Mouse (Mus musculus): ENCODE measurements around the gene Cox14. TPM values are rescaled to one million over a fixed set of nuclear protein-coding genes. Genes with fewer than 3 reads are reported as not detected.
A peak's percentile ranks its signal among the peaks of the same experiment; 100 is the strongest.

Gene Cox14
- total RNA-seq, 2 experiments from 2014 or later = 145 to 166 TPM

DNA sequence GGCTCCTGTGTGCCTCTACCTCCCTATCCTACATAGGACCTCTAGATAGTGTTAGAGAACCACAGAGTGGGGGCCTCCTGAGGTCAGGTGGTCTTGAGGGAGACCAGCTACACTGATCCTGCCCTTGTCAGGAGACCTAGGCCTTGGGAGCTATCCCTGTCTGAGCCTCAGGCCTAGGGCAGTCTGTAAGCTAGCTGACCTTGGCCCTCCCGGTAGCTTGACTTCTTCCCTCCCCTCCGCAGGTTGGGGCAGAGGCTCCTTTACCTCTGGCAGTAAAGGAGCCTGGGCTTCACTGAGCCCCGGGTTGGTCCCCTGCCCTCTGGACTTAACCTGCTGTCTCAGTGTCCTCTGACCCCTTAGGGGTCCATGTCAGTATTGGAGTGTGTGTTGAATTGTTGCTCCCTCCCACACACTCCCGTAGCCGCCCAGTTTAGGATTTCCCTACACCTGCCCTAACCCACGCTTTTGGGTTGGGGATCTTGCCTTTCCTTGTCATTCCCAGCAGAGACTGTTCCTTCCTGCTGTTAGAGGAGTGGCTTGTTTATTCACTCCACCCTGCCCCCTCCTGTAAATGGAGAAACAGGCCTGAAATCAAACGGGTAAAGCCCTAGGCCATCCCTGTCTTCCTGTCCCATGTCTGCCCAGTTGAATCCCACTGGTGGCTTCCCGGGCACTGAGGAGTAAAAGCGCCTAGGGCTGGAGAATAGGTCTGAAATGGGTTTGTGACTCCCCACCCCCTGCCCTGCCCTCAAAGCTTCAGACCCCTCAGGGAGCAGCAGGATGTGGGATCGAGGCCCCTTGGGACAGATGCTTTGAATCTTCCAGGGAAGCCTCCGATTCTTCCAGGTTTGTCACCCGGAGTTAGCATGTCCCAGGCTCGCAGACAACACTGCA, 12.5 kb upstream of the Cox14 start:
- intact Hi-C loops (cut with DNase I) = loop anchor here (5.0 kb wide), 1 partner anchor 194 kb away; no protein-coding TSS in a partner anchor
- no peak overlapping the region for H3K4me3 ChIP-seq
- H3K27ac ChIP-seq = no peak overlapping the region
- DNase-seq = no peak
- no peak for TF ChIP-seq CTCF (IDR thresholded peaks at IDR 0.05)

DNA sequence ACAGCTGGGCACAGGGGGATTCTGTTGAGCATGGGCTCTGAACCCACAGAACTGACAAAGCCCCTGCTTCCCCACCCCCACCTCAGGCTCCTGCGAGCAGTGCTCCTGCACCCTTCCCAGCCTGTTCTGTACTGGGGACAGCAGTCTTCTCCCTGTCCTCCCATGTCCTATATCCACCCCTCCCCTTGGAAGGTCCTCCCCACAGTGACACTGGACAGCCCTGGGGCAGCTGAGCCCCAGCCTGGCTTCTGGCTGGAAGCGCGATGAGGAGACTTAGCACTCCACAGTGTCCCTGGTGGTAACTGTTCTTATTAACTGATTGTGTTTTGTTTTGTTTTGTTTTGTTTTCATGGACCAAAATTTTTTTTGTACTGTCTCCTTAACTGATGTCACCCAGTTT, 11.8 kb upstream of the Cox14 start:
- no peak for TF ChIP-seq CTCF (IDR thresholded peaks at IDR 0.05)
- no peak overlapping the region for H3K27ac ChIP-seq
- H3K4me3 ChIP-seq = no peak overlapping the region
- DNase-seq = no peak
- intact Hi-C loops (cut with DNase I) = loop anchor here (5.0 kb wide), 1 partner anchor 194 kb away; no protein-coding TSS in a partner anchor

DNA sequence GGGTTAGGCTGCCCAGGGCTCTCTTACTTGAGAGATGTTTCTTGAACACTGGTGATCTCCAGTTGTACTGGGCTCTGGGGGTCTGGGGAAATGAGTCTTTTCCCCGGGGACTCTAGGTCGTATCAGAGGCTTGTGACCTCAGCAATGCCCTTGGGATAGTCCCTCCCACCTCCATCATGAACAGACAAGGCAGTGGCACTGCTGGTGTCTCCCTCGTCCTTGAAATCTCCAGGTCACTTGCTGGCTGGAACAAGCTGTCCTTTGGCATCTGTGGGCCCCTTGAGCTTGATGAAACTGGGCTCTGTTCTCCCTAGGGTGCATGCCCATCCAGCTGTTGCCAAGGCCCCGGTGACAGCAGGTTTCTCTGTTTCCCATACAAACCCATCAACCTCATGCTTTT, 11.2 kb upstream of the Cox14 start:
- no peak for TF ChIP-seq CTCF (IDR thresholded peaks at IDR 0.05)
- DNase-seq = no peak
- Histone ChIP-seq H3K4me3 (no peak overlapping the region), H3K27ac (no peak overlapping the region; the same call in 1 of the 2 replicates)
- intact Hi-C loops (cut with DNase I) = loop anchor here (5.0 kb wide), 1 partner anchor 193 kb away; no protein-coding TSS in a partner anchor

GRCm38 (mm10) chr15:99714858-99715257, 10.6 kb upstream of the Cox14 start:
- intact Hi-C loops (cut with DNase I) = loop anchor here (1.0 to 5.0 kb wide), 2 partner anchors 63 to 192 kb away; no protein-coding TSS in a partner anchor
- TF ChIP-seq CTCF (IDR thresholded peaks at IDR 0.05) = peak; percentile 99; the same call in 1 of the 2 replicates
- Histone ChIP-seq H3K4me3 (no peak overlapping the region), H3K27ac (peak overlapping the region; percentile 96; the same call in 1 of the 2 replicates)
- DNase-seq = peak; percentile 82

DNA sequence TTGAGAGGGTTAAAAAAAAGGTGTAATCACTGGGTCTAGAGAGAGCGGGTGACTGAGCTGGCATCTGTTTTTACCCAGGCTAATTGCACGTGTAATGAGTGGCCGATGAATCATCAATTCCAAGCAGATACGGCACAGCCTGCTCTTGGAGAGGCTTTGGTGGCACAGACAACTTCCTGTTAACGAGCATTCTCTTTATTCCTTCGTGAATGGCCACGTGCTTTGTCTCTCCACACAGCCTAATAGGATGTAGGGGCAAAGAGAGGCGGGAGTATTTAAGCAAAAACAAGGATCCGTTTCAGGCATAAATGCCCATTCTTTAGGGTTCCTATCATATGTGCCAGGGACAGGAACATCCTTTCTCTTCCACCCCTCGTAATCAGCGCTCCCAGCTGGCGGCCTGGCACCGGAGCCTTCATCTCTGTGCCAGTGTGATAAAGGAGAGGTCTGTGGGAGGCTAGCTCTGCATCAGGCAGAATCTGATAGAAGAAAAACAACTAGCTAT, 10.0 kb upstream of the Cox14 start:
- H3K27ac ChIP-seq = peak overlapping the region; percentile 96; the same call in 1 of the 2 replicates
- no peak for DNase-seq
- intact Hi-C loops (cut with DNase I) = loop anchor here (1.0 kb wide), 1 partner anchor 63 kb away; no protein-coding TSS in a partner anchor
- no peak overlapping the region for H3K4me3 ChIP-seq
- no peak for TF ChIP-seq CTCF (IDR thresholded peaks at IDR 0.05)

GRCm38 (mm10) chr15:99715982-99716746, 9.3 kb upstream of the Cox14 start:
- Histone ChIP-seq H3K4me3 (no peak overlapping the region), H3K27ac (peak overlapping the region; percentile 96)
- no peak for DNase-seq
- TF ChIP-seq CTCF (IDR thresholded peaks at IDR 0.05) = no peak
- intact Hi-C loops (cut with DNase I) = loop anchor here (1.0 kb wide), 1 partner anchor 62 kb away; no protein-coding TSS in a partner anchor

DNA sequence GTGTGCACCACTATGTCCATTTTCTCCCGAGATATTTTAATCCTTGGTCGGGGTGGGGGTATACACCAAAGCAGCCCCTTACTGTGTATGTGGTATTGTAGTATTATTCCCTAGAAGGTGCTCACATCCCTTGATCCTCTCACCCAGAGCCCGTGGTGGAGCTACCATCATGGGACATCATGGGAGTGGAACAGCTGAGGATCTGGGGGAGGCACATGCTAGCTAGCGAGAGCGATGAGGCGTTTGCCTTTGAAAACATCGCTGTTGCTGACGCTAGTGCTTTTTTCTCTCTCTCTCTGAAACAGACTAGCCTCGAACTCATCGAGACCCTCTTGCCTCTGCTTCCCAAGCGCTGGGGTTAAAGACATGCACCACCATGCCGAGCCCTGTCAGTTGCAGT, 8.6 kb upstream of the Cox14 start:
- intact Hi-C loops (cut with DNase I) = no loop called here
- DNase-seq = no peak
- TF ChIP-seq CTCF (IDR thresholded peaks at IDR 0.05) = no peak
- peak overlapping the region; percentile 96 for H3K27ac ChIP-seq
- H3K4me3 ChIP-seq = peak overlapping the region; percentile 76; the same call in 1 of the 2 replicates

DNA sequence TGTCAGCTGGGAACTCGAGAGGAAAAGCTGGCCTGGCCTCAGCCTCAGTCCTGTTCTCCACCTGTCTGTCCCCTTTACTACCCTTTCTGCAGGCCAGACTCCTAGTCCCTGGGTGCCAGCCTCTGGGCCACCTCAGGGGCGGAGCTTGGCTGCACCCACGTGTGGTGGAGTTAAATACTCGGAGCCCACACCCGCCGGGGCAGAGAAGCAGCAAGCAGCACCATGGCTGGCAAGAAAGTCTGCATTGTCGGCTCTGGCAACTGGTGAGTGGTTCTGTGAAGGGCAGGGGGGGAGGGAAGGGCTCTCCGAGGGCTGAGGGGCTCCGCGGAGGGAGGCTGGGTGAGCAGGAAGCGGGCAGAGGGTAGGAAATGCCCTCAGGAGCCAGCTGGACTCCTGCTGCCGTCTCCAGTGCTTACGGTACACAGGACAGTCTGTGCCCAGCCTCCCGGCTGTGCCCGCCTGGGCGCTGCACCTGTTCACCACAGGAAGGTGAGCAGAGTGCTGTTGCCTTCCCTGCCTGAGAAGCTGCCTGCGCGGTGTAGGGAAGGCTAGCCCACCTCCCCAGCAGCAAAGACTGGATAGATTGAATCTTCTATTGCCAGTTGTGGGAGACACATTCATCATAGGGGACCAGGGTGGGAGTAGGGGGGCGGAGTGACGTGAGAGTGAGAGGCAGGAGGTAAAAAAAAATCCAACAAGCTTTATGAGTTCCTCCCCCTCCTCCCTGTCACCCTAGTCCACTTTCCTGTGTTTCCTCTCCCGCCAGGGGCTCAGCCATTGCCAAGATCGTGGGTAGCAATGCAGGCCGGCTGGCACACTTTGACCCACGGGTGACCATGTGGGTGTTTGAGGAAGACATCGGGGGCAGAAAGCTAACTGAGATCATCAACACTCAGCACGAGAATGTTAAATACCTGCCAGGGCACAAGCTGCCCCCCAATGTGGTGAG, 7.8 kb upstream of the Cox14 start, which contains the start of gene Gpd1:
TSS of gene Gpd1 (plus strand) at position 130 of the 949 bp plus-strand sequence.
- peak; percentile 91 for DNase-seq
- H3K4me3 ChIP-seq = peak within 1 kb of the TSS; percentile 76
- peak within 1 kb of the TSS; percentile 96 for H3K27ac ChIP-seq
- TF ChIP-seq CTCF (IDR thresholded peaks at IDR 0.05) = no peak
- intact Hi-C loops (cut with DNase I) = no loop called here

DNA sequence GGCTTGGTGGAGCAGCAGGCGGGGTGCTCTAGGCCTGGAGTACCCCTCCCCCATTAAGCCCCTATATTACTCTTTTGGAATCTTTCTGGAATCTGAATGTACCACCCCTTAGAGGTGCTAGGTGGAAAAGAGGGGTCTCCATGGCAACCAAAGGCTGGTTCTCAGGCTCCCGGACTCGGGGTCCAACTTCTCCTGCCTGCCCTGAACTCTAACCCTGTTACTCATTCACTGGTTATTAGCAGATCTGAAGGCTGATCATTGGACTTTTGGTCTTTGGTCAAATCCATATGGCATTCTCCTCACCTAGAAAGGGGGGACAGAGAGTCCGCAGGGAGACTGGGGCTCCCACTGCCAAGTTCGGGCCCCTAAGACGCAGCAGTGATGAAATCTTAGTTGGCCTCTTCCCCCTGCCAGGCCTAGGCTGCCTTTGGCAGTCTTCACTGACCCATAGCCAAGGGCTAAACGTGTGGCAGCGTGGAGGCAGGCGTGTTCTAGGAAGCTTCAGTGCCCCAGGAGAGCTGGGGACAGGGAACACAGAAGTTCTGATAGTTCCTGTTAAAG, 6.9 kb upstream of the Cox14 start:
- intact Hi-C loops (cut with DNase I) = no loop called here
- Histone ChIP-seq H3K4me3 (peak overlapping the region; percentile 76), H3K27ac (peak overlapping the region; percentile 96)
- no peak for TF ChIP-seq CTCF (IDR thresholded peaks at IDR 0.05)
- DNase-seq = peak; percentile 86

DNA sequence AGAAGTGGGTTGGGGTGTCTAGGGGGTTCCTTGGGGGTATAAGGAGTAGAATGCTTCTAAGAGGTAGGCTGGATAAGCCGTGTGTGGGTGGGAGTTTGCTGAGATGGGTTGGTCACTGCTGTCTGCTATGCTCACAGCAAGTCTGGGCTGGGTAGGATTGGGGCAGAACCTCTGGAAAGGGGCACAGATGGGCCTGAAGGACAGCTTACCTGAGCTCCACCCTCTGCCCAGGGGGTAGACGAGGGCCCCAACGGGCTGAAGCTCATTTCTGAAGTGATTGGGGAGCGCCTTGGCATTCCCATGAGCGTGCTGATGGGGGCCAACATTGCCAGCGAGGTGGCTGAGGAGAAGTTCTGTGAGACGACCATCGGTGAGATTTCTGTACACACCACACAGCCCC, 5.6 kb upstream of the Cox14 start:
- Histone ChIP-seq H3K27ac (peak overlapping the region; percentile 96), H3K4me3 (peak overlapping the region; percentile 76)
- no peak for DNase-seq
- no peak for TF ChIP-seq CTCF (IDR thresholded peaks at IDR 0.05)
- intact Hi-C loops (cut with DNase I) = no loop called here

All from gastrocnemius, adult 2 months (tissue).